Mouse (Mus musculus) inflammation-experienced regulatory T-cells (primary cell): ENCODE measurements around the gene Mok. TPM values are rescaled to one million over a fixed set of nuclear protein-coding genes. Genes with fewer than 3 reads are reported as not detected.

Experiments
- polyA plus RNA-seq, 2 experiments: library from polyadenylated mRNA; unstranded; fragments of 100-300 nt; shearing (Covaris generic); gene quantifications; one replicate each; pipeline ENCODE4 v1.2.1; 2017

Gene Mok
- polyA plus RNA-seq: 1 to 10 TPM in 1 of 2 experiments, not detected in 1; 1.7 TPM

GRCm38 (mm10) chr12:110840348-110841198, at the start of gene Mok:
Mok (minus strand) TSS chr12:110840939.

GRCm38 (mm10) chr12:110889036-110890020, 48.6 kb upstream of the Mok start, which contains the start of the genes Cinp and Tecpr2:
Cinp (minus strand) TSS chr12:110889145.
Tecpr2 (plus strand) TSS chr12:110889264.

GRCm38 (mm10) chr12:110850010-110850928, 9.5 kb upstream of the Mok start, which contains the start of gene Zfp839:
Zfp839 (plus strand) TSS chr12:110850253.

Other genes with a start within 250 kb of the Mok start
- 10 to 100 TPM; 24.8 to 31.2 TPM for gene Dync1h1, start 239.5 kb downstream of the Mok start, polyA plus RNA-seq
- gene 1700001K19Rik, start 158.3 kb downstream of the Mok start, polyA plus RNA-seq: under 1 TPM; 0.17 to 0.50 TPM
- 100 to 1,000 TPM; 441 to 452 TPM for gene Hsp90aa1, start 138.2 kb downstream of the Mok start, polyA plus RNA-seq
- 10 to 100 TPM; 71.5 to 83.1 TPM for gene Wdr20, start 103.0 kb downstream of the Mok start, polyA plus RNA-seq
- 1 to 10 TPM; 1.3 to 6.3 TPM for gene Zfp839, start 9.3 kb upstream of the Mok start, polyA plus RNA-seq
- 10 to 100 TPM; 31.9 to 38.5 TPM for gene Cinp, start 48.2 kb upstream of the Mok start, polyA plus RNA-seq
- gene Tecpr2, start 48.3 kb upstream of the Mok start, polyA plus RNA-seq: 1 to 10 TPM; 2.4 to 3.4 TPM
- gene Ankrd9, start 138.1 kb upstream of the Mok start, polyA plus RNA-seq: 1 to 10 TPM; 5.3 to 6.9 TPM
- 10 to 100 TPM; 40.0 to 56.7 TPM for gene Rcor1, start 198.4 kb upstream of the Mok start, polyA plus RNA-seq